Mouse (Mus musculus) E14TG2a.4 (cell line): ENCODE data around the gene Ankrd52.

ENCODE experiments used
- CTCF ChIP-seq: conservative IDR thresholded peaks from 2 replicates; pipeline ENCODE4 v1.5.1; 2014; ENCODE audit warnings: low read length
- POU5F1 ChIP-seq: IDR thresholded peaks from 2 replicates; pipeline ENCODE4 v1.6.1; 2014; ENCODE audit warnings: low read length, borderline replicate concordance

GRCm38 (mm10) chr10:128377940-128378448 is 1.1 kb downstream of the Ankrd52 start:
- TF ChIP-seq CTCF (no peak), POU5F1 (no peak)
